Mouse (Mus musculus) midbrain, embryonic 10.5 days (tissue): Measurements from ENCODE around the gene Bdnf. TPM values are rescaled to one million over a fixed set of nuclear protein-coding genes. Genes with fewer than 3 reads are reported as not detected.

ENCODE experiments used
- DNase-seq: peaks from one replicate; pipeline ENCODE4 v3.0.0-alpha.2; 2017; ENCODE audit warnings: low spot score
- H3K27ac ChIP-seq: fragments of 300-500 bp; sonication (generic); replicated peaks from 2 replicates; pipeline ENCODE4 v1.5.1; 2016; ENCODE audit warnings: mild to moderate bottlenecking
- H3K27me3 ChIP-seq: fragments of 300-500 bp; sonication (generic); 2 replicates; pipeline ENCODE4 v1.6.1; 2016; ENCODE audit warnings: low read depth, mild to moderate bottlenecking; ENCODE audit not compliant: poor library complexity, severe bottlenecking
- H3K36me3 ChIP-seq: fragments of 300-500 bp; sonication (generic); 2 replicates; pipeline ENCODE4 v1.6.1; 2016; ENCODE audit warnings: mild to moderate bottlenecking, moderate library complexity
- H3K4me1 ChIP-seq: fragments of 300-500 bp; sonication (generic); 2 replicates; pipeline ENCODE4 v1.6.1; 2016
- H3K4me3 ChIP-seq: fragments of 300-500 bp; sonication (generic); 2 replicates; pipeline ENCODE4 v1.5.1; 2016; ENCODE audit warnings: mild to moderate bottlenecking, moderate library complexity
- H3K9me3 ChIP-seq: fragments of 300-500 bp; sonication (generic); replicated peaks from 2 replicates; pipeline ENCODE4 v1.6.1; 2016; ENCODE audit warnings: mild to moderate bottlenecking
- WGBS: fragments of 180-500 bp; shearing (Covaris S2); methylation state at CpG from one replicate; pipeline ENCODE4 v1.1.7; 2016; 5-methylcytosine and 5-hydroxymethylcytosine counted together
- polyA plus RNA-seq: library from polyadenylated mRNA; unstranded; fragments of >200 nt; fragmentation: Nextera tagmentation; extraction: Ambion mirVana; gene quantifications from 2 replicates; pipeline ENCODE4 v1.2.1, GENCODE M21; 2016

The Bdnf gene
- polyA plus RNA-seq, 1 experiment from 2014 or later, result 1.6 TPM

GRCm38 (mm10) chr2:109692266-109693177, 18.0 kb downstream of the Bdnf start:
- peak overlapping the region; percentile 70 for H3K4me3 ChIP-seq
- H3K9me3 ChIP-seq, result no peaks in the 10 kb centered on the region
- DNase-seq, result peak; percentile 23
- no peaks in the 10 kb centered on the region for H3K36me3 ChIP-seq
- H3K4me1 ChIP-seq, result peaks cover 51% of the 10 kb centered on the region
- 4% methylated on average over 34 of the region's 34 CpGs for WGBS
- peaks cover 53% of the 10 kb centered on the region for H3K27me3 ChIP-seq
- peak overlapping the region; percentile 74 for H3K27ac ChIP-seq

GRCm38 (mm10) chr2:109693178-109694115, 18.9 kb downstream of the Bdnf start:
- under 1% methylated on average over 67 of the region's 67 CpGs for WGBS
- Histone ChIP-seq H3K9me3 (no peaks in the 10 kb centered on the region), H3K4me1 (peaks cover 52% of the 10 kb centered on the region), H3K27ac (peak overlapping the region; percentile 74), H3K36me3 (no peaks in the 10 kb centered on the region), H3K4me3 (peak overlapping the region; percentile 70), H3K27me3 (peaks cover 53% of the 10 kb centered on the region)
- peak; percentile 82 for DNase-seq

- Histone ChIP-seq H3K27ac (peak overlapping the region; percentile 74), H3K4me1 (peaks cover 52% of the 10 kb centered on the region), H3K9me3 (no peaks in the 10 kb centered on the region), H3K4me3 (peak overlapping the region; percentile 70), H3K27me3 (peaks cover 53% of the 10 kb centered on the region), H3K36me3 (no peaks in the 10 kb centered on the region)
- peak; percentile 56 for DNase-seq
- under 1% methylated on average over 26 of the region's 26 CpGs for whole genome bisulfite sequencing
Measured at GRCm38 (mm10) chr2:109694116-109694837, 19.8 kb downstream of the Bdnf start.

DNA sequence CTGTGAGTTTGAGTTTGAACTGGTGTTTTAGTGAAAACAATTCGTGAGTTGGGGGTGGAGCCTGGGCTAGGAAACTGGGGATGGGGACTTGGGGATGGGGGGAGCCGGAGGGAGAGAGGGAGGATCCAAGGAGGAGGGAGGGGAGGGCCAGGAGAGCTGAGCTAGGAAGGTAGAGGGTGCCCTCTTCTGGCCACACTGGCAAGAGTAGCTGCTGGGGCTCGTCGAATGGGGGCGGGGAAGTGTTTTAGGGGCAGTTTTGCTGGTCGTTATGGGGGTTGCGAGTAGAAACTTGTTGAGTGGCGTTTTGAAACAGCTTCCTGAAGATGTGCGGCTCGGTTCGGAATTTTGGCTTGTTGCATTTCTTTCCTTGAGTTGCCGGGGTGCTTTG, 20.3 kb downstream of the Bdnf start:
- WGBS, result 0% methylated on average over 12 of the region's 12 CpGs
- DNase-seq, result peak; percentile 89
- H3K4me3 ChIP-seq, result peak overlapping the region; percentile 70
- peaks cover 52% of the 10 kb centered on the region for H3K4me1 ChIP-seq
- H3K27ac ChIP-seq, result peak overlapping the region; percentile 46
- H3K9me3 ChIP-seq, result no peaks in the 10 kb centered on the region
- H3K27me3 ChIP-seq, result peaks cover 53% of the 10 kb centered on the region
- no peaks in the 10 kb centered on the region for H3K36me3 ChIP-seq

- no peak for DNase-seq
Measured at GRCm38 (mm10) chr2:109697151-109697550, 22.7 kb downstream of the Bdnf start.

DNA sequence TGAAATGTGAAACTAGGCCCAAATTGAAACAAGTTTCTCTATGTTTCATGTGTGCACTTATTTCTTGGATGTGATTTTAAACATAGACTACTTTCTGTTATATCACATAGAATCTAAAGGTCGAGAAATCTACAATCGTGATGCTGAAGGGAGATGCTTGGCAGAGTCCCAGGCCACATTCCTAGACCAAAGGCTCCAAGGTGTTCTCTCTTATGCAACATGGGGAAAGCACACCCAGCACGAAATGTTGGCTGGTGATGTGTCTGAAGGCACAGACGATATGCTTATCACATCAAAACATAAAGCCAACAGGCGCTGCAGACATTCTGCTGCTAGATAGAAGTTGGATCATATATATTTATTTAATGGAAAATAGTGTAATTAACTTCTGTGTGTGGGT, 25.8 kb downstream of the Bdnf start:
- 87% methylated on average over 5 of the region's 5 CpGs for WGBS
- DNase-seq, result no peak
- H3K36me3 ChIP-seq, result no peaks in the 10 kb centered on the region
- H3K27ac ChIP-seq, result no peak overlapping the region
- H3K4me1 ChIP-seq, result peaks cover 21% of the 10 kb centered on the region
- H3K4me3 ChIP-seq, result no peak overlapping the region
- no peaks in the 10 kb centered on the region for H3K9me3 ChIP-seq
- peaks cover 13% of the 10 kb centered on the region for H3K27me3 ChIP-seq

More at GRCm38 (mm10) chr2:109697151-109697550, 22.7 kb downstream of the Bdnf start:
- Histone ChIP-seq H3K9me3 (no peaks in the 10 kb centered on the region), H3K36me3 (no peaks in the 10 kb centered on the region), H3K4me1 (peaks cover 50% of the 10 kb centered on the region), H3K27ac (no peak overlapping the region), H3K4me3 (no peak overlapping the region), H3K27me3 (peaks cover 40% of the 10 kb centered on the region)
- WGBS, result 7% methylated on average over 4 of the region's 4 CpGs

- no peak for DNase-seq
- Histone ChIP-seq H3K36me3 (no peaks in the 10 kb centered on the region), H3K4me1 (no peaks in the 10 kb centered on the region), H3K27me3 (no peaks in the 10 kb centered on the region), H3K4me3 (no peak overlapping the region), H3K9me3 (no peaks in the 10 kb centered on the region), H3K27ac (no peak overlapping the region)
- 91% methylated on average over 4 of the region's 4 CpGs for WGBS
Measured at GRCm38 (mm10) chr2:109703588-109703987, 29.1 kb downstream of the Bdnf start.

DNA sequence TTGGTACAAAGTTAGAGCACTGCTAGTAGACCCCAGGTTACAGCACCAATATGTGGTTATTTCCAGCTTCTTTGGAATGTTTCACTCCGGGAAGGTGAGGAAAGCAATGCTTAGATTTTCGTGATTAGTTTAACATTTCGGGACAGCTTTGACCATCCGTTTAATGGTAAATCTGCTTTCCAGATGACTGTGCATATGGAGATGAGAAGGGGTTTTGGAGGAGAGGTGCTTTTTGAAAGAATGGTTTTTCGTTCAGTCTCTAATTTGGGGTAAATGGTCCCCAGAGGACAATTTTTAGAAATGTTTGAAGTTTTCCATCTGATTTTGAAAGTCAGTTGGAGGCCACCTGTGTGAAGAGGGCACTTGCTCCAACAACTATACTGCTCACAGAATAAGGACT, 29.6 kb downstream of the Bdnf start:
- H3K9me3 ChIP-seq, result no peaks in the 10 kb centered on the region
- no peak overlapping the region for H3K4me3 ChIP-seq
- no peaks in the 10 kb centered on the region for H3K4me1 ChIP-seq
- no peaks in the 10 kb centered on the region for H3K36me3 ChIP-seq
- 87% methylated on average over 5 of the region's 5 CpGs for WGBS
- no peaks in the 10 kb centered on the region for H3K27me3 ChIP-seq
- H3K27ac ChIP-seq, result no peak overlapping the region
- no peak for DNase-seq

DNA sequence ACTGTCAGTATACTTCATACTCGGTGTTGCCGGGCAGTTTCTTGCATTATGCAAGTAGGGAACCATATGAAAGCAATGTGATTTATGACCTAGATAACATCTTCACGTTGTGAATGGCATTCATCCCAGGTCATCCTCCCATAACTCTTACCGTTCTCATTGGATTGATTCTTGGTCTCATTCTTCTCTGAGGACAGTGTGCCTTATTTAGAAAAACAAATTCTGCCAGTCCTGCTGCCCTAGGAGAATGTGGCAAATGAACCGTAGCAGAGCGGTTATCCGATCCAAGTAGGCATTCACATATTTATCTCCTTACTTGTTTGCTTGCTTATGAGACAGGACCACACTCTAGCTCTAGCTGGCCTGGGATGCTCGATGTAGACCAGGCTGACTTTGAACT, 32.0 kb downstream of the Bdnf start:
- Histone ChIP-seq H3K4me3 (no peak overlapping the region), H3K9me3 (no peaks in the 10 kb centered on the region), H3K27me3 (no peaks in the 10 kb centered on the region), H3K36me3 (no peaks in the 10 kb centered on the region), H3K27ac (no peak overlapping the region), H3K4me1 (no peaks in the 10 kb centered on the region)
- DNase-seq, result no peak
- 84% methylated on average over 8 of the region's 8 CpGs for WGBS

- H3K27ac ChIP-seq, result no peak overlapping the region
- H3K4me1 ChIP-seq, result no peaks in the 10 kb centered on the region
- H3K9me3 ChIP-seq, result no peaks in the 10 kb centered on the region
- no peaks in the 10 kb centered on the region for H3K36me3 ChIP-seq
- H3K27me3 ChIP-seq, result no peaks in the 10 kb centered on the region
- 89% methylated on average over 7 of the region's 7 CpGs for WGBS
- no peak overlapping the region for H3K4me3 ChIP-seq
- no peak for DNase-seq
Measured at GRCm38 (mm10) chr2:109709346-109709745, 34.8 kb downstream of the Bdnf start.

DNA sequence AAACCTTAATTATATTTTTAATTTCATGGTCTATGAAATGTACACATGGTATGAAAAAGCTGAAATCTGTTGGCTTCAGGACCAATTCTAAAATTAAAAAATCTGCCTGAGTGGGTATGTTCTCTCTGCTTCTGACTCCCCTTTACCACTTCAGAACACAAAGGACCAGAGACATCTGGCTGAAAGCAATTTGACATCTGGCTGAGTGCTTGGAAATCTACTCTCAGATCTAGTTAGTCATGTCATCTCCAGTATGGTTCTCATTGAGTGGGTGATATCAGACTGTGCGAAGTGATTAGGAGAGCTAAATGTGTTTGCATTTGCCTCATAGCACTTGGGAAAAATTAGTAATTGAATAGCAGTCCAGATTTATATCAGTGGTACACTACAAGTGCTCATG, 36.5 kb downstream of the Bdnf start:
- H3K4me1 ChIP-seq, result no peaks in the 10 kb centered on the region
- no peaks in the 10 kb centered on the region for H3K27me3 ChIP-seq
- no peak for DNase-seq
- H3K9me3 ChIP-seq, result no peaks in the 10 kb centered on the region
- WGBS, result 94% methylated on average over 1 of the region's 1 CpGs
- no peak overlapping the region for H3K27ac ChIP-seq
- H3K36me3 ChIP-seq, result no peaks in the 10 kb centered on the region
- no peak overlapping the region for H3K4me3 ChIP-seq

- Histone ChIP-seq H3K36me3 (peaks cover 6% of the 10 kb centered on the region), H3K9me3 (no peaks in the 10 kb centered on the region), H3K4me1 (no peaks in the 10 kb centered on the region), H3K27me3 (no peaks in the 10 kb centered on the region), H3K27ac (no peak overlapping the region), H3K4me3 (no peak overlapping the region)
- 83% methylated on average over 3 of the region's 3 CpGs for WGBS
- no peak for DNase-seq
Measured at GRCm38 (mm10) chr2:109725261-109725660, 50.8 kb downstream of the Bdnf start.
